ENCODE assay signal across 16 mouse cellular contexts in genomic region chr5:150869954-150870353, GRCm38 (mm10).
"Had no signal": no experiment of that assay in that cellular context is flagged by ENCODE, and none has a peak within 500 bp of the region (broad histone marks: within the 10 kb centered on the region; RNA-seq: fewer than 3 reads in every experiment).

No protein-coding gene starts in this region.

- H3K36me3 ChIP-seq: midbrain, embryonic 10.5 days; midbrain, embryonic 12.5 days; neural tube, embryonic 13.5 days; neural tube, embryonic 15.5 days had no signal

- H3K27ac ChIP-seq: midbrain, embryonic 10.5 days; midbrain, embryonic 12.5 days; neural tube, embryonic 13.5 days; neural tube, embryonic 15.5 days had no signal

- H3K9ac ChIP-seq: lung, embryonic 14.5 days; midbrain, embryonic 12.5 days; neural tube, embryonic 13.5 days; neural tube, embryonic 15.5 days had no signal

- H3K4me1 ChIP-seq: midbrain, embryonic 12.5 days; neural tube, embryonic 13.5 days; neural tube, embryonic 15.5 days had no signal

- H3K4me3 ChIP-seq: midbrain, embryonic 10.5 days; midbrain, embryonic 12.5 days; myocyte; neural tube, embryonic 13.5 days; neural tube, embryonic 15.5 days had no signal

- H3K9me3 ChIP-seq: neural tube, embryonic 15.5 days had no signal

- ATAC-seq: midbrain, embryonic 16.5 days had no signal

- DNase-seq: lung, adult 18-20 months; lung, embryonic 14.5 days; lung, postnatal 10 days; lung, postnatal 4 days; midbrain, embryonic 14.5 days; right cerebral cortex, postnatal 14 days; spleen, adult 18-20 months; thymus, adult 2 months; thymus, postnatal 25 days; thymus, postnatal 4 days had no signal

- H3K27me3 ChIP-seq: midbrain, embryonic 12.5 days; neural tube, embryonic 13.5 days; neural tube, embryonic 15.5 days had no signal

- H3K4me2 ChIP-seq: lung, embryonic 14.5 days; midbrain, embryonic 12.5 days; neural tube, embryonic 13.5 days; neural tube, embryonic 15.5 days had no signal
